Mouse (Mus musculus) cerebellum, adult 9-11 months (tissue): ENCODE measurements around the gene Cdk19.

Source experiments
- DNase-seq: peaks from one replicate; pipeline ENCODE4 v3.0.0; 2022

Gene Cdk19

DNA sequence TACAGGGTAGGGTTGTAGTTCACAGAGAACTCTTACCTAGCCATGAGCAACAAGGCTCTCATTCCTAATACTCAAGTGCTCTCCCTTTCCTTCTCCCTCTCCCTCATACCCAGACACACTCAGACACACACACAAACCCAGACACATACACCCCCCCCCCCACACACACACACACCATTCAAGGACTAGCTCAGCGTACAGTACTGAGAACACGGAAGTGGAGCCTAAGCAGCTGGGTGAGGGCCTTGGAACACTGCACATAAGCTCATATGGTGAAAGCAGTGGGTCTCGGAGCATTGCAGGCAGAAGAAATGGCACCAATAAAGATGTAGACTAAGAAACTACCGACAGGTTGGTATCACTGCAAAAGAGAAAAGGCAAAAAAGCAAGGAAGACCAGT lies 105.2 kb downstream of the Cdk19 start:
- DNase-seq: no peak

DNA sequence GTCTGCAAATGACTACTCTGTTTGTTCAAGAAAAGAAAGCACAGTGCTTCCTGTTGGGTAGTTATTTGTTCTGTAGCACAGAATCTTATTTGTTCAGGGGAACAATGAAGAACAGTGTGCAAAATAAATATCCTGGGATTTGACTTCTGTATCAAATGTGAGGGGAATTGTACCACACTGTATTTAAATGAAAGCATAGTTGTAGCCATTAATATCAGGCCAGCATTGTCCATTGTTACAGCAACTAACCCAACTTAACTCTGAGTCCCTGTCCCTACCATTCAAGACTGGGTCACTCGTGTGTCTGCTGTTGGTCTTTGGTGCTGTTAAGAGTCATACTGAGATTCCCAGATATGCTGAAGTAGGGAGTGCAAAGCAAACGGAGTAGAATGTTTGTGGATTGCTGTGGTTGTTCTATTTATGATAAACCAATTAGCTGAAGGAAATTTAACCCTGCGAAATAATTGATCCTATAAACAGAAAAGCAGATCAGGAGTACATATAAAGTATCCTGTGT lies 106.8 kb downstream of the Cdk19 start:
- no peak for DNase-seq

DNA sequence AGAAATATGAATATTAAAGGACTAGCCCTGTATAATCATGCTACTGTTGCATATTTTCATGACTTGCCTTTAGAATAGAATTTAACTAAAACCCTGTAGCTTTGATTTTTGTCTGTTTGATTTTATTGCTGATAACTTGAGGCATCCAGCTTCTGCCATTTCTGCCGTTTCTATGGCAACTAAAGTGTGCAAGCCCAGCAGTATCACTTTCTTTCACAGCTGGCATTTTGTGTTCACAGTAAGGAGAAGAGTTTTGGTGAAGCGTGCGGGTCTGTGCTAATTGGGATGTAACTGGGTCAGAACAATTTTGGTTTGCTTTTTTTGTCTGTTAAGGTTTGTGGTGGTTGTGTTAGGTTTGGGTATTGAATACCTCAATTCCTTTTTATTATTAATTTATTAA lies 107.3 kb downstream of the Cdk19 start:
- DNase-seq: no peak

DNA sequence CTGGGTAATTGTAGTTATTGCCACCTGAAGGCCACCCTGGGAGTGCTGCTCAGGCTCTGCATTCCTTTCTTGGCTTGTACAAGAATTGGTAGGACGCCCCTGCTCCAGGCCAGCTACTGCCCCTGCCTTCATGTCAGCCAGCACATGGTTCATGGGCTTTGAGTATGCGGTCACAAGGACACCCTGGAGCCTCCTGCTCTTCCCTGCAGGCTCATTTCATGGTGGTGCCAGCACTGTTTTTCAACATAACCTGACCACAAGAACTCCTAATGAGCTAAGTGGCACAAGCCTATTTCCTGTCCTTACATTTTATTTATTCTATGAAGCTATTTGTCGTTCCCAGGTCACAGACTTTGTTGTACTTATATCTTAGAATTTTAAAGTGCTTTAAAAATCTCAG lies 107.9 kb downstream of the Cdk19 start:
- DNase-seq: no peak

DNA sequence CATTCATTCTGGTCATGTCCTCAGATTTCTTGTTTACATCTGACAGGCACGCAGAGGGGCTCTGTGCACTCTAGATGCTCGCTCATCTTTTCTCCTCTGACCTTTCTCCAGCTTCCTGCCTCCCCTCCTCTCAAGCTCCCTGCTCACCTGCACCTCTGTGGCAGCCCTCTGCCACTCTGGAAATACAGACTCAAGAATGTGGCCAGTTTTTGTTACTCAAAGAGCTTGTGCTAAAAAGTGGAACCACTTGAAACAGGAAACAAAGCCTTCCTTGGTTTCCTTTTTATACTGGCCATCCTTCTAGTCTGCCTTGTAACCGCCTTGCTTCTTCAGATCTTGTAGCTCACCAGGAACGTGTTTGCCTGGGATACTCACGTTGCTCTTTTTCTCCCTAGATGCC lies 108.6 kb downstream of the Cdk19 start:
- DNase-seq: no peak

DNA sequence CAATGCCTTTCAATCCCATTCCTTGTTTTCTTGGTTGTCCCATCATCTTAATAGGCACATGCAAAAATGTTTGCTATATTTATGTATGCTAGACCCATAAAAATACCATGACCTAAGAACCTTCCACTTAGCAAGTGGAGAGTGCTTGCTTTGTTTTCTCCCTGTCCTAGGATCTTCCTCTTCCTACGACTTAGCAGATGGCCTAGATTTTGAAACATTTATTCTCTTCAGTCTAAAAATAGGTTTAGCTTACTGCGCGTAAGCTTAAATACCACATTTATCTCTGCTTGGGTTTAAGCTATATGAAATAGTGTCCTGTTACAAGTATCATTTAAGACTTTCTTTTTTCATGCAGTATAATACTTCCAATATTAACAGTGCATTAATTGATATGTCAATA lies 109.1 kb downstream of the Cdk19 start:
- no peak for DNase-seq

DNA sequence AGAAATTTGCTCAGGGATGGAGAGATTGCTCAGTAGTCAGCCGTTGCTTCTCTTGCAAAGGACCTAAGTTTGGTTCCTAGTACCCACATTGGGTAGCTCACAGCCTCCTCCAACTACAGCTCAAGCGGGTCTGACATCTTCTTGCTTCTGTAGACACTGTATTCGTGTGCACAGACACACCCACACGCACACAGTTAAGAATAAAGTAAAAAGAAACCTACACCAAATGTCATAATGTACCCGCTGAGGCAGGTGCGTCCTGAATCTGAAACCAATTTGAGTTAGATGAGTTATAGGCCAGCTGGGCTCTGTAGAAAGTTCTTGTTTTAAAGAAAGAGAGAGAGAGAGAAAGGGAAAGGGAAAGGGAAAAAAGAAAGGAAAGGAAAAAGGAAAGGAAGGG lies 110.2 kb downstream of the Cdk19 start:
- DNase-seq: no peak

DNA sequence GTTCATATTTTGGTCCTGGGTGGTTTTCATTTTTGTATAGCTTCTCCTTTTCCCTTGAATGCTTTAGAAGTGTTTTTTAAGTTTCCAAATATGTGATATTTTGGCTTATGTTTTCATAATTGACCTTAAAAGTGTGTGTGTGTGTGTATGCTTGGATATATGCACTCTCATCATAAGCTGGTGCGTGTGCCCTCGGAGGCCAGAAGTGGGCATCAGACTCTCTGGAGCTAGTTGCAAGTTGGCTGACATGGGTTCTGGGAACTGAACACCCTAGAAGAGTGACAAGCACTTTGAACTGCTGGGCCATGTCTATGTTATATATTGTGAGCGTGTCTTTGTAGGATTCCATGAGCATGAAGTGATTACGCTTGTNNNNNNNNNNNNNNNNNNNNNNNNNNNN lies 110.8 kb downstream of the Cdk19 start:
- DNase-seq: no peak

DNA sequence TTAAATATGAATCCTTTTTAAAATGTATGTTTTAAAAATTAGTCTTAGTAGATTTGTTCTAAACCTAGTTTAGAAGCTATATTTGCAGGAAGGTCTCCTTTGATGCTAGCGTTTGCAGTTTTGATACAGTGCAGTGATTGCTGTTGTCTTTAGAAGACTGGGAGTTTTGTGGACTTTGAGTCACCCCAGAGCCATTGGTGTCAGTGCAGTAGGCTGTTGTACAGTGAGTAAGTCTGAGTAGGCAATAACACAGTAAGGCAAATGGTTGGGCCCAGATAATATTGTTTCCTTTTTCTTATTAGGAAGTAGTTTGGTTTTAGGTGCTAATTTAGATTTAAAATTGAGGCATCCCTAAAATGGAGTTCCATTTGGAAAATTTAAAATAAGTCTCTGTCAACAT lies 117.8 kb downstream of the Cdk19 start:
- DNase-seq: no peak

DNA sequence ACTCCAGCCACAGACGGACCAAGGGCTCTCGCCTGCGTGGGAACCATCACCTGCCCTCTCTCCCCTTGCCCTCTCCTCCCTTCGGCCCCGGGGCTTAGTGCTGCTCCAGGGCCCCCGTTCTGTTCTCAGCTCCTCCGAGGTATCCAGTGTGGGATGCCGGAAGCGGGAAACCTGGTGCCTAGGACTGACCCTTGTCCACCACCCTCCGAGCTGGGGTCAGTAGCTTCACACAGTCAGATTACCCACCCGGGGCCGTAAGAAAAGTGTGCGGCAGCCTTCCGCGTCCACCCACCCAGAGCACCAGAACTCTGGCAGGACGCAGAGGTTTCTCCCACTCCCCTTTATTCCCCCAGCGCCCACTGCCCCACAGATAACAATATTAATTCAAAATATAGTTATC lies 119.8 kb downstream of the Cdk19 start:
- DNase-seq: no peak

DNA sequence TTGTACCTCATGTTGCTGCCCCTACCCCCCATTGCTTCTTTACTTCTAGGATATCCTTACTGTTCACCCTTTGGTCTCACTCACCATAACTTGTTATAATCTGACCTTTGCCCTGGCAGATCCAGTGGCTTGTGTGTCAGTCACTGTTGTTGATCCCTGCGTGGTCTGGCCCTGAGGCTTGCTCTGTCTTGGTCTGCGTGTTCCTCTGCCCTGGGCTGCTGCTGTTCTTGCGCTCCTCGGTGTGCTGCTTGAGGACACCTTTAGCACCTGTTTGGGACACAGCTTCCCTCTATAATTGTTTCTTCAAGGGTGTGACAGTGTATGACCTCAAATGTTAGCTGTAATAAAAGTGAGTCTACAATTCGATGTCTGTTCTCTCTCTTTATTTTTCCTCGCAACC lies 122.0 kb downstream of the Cdk19 start:
- no peak for DNase-seq

DNA sequence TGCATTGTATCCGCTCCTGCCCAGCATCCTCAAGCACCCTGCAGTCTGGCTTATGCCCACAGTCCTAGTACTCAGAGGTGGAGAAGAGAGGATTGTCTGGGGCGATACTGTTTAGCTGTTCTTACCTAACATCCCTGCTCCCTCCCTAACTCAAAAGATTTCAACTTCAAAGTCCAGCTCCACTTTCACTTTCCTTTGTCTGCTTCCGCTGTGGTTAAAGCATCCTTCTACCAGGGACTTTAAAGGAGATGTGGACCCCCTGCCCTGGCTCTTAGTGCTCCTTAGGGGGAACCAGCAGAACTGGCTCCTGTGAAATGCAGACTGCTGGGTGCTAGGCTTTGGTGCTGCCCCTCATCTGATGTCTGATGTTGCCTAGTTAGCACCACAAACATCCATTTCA lies 122.9 kb downstream of the Cdk19 start:
- DNase-seq: no peak

DNA sequence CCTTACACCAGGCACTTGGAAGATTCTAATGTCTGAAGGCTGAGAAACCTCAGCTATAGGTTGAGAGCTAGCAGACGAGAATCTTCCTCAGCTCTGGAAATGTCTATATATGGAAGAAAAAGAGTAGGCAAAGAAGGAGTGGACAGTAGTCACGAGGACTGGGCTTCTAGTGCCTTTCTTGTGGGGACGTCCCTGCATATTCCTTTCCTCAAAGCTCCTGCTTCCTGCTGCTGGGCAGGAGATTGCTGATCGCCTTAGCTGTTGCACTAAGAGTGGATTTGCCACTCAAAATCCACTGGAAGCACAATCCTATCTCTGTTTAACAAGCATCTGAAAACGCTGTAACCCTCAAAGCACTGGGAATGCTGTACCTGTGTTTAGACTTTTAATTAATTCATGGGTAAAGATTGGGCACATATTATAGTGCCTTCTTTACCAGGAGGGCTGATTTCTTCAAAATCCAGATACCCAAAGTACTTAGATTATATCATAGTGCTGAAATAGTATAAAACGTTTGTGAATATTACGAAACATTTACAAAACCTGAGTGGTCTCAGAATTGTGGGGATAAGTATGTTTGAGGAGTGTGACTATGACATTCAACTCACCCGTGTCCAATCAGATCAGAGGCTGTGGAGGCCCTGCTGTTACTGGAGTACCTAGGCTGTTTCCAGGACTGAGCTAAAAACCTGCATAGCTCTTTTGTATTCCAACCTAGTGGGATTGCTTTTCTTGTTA lies 128.0 kb downstream of the Cdk19 start:
- DNase-seq: no peak

DNA sequence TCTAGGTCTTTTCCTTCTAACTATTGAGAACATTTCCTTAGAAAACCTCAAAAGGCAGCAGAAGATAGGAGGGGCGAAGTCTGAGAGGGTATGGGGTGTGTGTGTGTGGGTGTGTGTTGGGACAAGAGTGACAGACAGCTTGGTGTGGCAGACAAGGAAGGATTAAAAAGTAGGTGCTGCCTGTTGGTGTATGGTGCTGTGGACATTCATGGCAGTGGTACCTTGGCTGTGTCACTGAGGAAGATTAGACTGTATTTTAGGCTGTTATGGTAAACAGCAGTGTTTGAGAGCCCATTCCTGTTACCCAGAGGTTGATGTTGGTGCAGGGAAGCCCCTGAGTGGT lies 128.5 kb downstream of the Cdk19 start:
- no peak for DNase-seq

DNA sequence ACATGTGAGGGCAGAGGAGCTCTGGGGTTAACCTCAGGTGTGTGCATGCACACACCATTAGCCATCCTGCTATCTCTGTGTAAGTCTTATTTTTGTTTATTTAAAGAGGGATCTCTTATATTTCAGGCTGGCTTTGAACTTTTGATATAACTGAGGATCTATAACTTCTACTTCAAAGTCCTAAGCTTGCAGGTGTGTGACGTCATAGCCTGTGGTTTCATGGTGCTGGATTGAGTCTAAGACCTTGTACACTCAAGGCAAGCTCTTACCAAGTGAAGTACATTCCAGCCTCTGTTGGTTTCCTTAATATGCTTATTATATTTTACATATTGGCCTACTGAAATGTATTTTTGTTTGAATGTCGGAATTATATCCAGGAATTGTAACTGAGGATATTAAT lies 129.8 kb downstream of the Cdk19 start:
- DNase-seq: no peak

DNA sequence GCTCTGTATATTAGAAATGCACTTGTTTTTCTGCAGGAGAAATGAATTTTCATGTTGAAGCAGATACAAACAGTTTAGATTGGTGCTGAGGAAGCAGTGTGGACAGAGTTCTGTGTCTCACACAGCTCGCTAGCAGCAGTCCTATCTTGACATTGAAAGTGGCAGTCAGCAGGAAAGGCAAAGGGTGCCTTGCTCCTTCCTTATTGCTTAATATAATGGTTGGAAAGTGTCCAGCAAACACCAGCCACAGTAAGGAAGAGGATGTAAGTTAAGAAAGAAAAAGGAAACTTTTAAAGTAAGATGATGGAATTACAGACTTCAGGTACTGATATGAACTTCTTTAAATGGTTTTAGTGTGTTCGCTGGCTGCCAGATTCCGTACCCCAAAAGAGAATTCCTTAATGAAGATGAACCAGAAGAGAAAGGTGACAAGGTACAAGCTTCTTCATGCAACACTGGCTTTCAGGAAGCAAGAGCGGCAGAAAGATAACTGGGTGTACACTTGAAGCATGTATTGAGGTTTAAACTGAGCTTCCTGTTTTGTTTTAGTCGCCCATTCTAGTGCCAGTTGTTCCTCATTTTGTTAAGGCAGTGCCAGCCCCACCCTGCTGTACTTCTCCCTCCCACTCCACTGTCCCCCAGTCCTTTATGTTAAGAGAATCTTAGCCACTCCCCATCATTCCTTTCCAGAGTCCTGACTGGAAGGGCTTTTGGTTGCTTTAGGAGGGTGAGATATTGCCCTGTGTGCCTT lies 137.3 kb downstream of the Cdk19 start:
- no peak for DNase-seq

DNA sequence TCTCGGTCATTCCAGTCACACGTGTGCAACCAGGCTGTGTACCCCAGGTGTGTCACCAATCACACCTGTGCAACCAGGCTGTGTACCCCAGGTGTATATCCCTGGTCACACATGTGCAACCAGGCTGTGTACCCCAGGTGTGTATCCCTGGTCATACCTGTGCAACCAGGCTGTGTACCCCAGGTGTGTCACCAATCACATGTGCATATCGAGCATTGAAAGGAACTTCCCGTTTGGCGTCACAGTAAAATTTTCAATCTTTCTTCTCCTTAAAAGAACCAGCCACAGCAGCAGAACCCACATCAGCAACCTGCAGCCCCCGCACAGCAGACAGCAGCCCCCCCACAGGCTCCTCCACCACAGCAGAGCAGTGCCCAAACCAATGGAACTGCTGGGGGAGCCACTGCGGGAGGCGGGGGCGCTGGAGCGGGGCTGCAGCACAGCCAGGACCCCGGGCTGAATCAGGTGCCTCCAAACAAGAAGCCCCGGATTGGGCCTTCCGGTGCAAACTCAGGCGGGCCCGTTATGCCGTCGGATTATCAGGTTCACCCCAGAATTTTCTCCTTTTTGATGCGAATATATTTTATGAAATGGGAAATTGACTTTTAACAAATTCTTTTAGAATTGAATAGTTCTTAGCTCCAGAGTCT lies 138.2 kb downstream of the Cdk19 start:
- DNase-seq: no peak

DNA sequence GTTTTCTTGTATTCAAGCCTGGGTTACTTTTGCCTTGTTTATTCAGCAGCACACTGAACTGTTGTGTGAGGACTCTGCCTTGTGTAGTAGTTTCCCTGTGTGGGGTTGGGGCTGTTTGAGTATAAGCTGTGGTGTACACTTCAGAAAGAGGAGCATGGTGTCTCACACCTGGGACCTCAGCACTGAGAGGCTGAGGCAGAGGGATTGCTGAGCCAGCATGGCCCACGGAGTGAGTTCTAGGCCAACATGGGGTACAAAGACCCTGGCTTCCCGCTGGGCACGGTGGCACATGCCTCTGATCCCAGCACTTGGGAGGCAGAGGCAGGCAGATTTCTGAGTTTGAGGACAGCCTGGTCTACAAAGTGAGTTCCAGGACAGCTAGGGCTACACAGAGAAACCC lies 139.3 kb downstream of the Cdk19 start:
- no peak for DNase-seq

DNA sequence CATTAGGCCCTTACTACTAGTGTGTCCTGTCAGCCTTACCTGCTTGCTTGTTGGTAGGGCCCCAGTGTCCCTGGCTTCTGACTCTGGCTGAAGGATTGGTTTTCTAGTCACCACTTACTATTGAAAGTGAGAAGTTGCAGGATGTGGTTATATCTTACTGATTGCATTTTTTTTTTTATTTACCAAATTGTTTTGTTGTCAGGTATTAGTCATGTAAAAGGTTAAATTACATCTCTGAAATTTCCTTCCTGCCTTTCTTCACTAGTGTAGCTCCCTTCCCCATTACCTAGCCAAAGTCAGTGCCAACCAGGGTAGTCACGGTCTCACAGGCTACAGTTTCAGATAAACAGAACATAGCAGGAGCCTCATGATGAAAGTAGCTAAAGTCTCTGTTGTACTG lies 139.9 kb downstream of the Cdk19 start:
- no peak for DNase-seq

DNA sequence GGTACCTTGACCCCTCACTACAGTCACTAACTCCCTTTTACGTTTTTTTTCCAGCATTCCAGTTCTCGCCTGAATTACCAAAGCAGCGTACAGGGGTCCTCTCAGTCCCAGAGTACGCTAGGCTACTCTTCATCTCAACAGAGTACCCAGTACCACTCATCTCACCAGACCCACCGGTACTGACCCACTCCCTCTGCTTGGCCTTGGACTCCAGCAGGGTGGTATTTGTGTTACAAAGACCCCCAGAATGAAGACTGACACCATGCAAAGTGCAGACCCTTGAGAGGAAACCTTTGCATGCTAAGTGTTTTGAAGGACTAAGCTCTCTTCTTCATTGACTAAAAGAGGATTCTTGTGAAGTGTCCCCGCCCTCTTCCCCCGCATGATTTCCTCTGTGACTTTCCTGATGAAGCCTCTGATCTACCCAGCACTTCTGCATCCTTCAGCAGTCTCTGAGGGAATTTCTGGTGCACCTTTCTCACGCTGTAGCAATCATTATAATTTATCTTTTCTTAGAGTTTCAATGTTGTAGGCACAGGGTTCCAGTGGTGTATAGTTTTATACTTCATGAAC lies 140.3 kb downstream of the Cdk19 start:
- DNase-seq: no peak

DNA sequence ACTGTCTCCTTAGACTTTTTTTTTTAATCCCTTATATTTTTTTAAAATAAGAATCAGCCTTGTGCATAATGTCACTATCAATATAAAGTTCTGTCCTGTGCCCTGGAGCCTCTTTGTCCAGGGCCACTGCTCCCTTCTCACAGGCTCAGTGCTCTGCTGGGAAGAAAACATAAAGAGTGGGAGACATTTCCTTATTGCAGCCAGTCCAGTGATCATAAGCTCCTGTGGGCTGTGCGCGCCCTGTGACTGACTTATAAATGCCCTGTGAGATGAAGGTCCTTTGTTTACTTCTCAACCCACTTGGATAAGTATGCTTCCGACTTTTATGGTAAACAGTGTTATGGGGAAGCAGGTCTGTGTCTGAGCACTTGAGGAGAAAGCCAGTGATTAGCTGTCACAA lies 142.2 kb downstream of the Cdk19 start:
- DNase-seq: no peak

DNA sequence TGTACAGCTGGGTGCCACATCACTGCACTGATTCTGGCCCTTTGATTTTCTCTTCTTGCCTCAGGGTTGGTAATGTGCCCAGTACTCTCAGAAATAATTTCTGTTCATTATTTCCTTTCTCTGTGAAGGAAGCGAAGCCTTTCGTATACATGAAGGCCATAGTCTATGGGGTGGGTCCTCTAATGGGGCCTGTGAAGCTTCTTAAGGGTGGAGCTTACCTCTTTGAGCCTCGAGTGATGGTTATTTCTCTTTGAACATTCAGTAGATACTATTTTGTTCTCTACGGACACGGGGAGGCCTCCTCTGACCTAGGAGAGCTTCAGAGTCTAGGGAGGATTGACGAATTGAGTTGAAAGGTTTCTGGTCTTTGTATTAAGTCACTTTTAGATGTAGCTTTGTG lies 142.9 kb downstream of the Cdk19 start:
- DNase-seq: no peak

DNA sequence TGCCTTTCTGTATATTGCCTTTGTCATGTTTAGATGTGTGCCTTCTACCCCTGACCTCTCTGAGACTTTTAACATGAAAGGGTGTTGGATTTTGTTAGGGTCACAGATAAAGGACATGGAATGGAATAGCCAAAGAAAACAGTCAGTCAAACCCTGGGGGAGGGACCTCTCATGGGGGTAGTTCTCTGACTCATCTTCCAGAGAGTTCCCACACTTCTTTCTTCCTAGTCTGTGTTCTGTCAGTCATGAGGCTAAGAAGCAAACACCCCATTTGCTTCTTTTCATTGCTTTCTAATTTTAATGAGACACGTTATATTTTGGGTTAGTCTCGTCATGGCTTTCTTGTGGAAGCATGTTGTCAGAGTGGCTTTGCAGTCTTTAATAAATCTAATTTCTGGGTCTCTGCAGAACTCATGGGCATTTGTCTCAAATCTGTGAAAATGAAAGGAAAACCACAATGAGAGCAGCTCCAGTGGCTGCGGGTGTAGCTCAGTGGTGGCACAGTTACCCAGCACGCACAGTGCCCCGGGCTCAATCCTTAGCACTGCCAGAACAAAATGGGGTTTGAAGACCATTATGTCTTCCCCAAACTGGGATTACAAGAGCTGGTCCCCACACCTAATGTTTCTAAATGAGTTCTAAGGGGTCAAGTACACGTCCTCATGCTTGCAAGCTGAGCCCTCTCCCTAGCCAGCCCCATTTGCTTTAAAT lies 149.9 kb downstream of the Cdk19 start:
- DNase-seq: no peak
